Mouse (Mus musculus): ENCODE measurements at regions not wholly inside any gene's neighbourhood (a gene's known extent, or its start where the extent isn't known, plus 50 kb on each side); places are given as distances from the start of the nearest gene placed in this dataset.

DNA sequence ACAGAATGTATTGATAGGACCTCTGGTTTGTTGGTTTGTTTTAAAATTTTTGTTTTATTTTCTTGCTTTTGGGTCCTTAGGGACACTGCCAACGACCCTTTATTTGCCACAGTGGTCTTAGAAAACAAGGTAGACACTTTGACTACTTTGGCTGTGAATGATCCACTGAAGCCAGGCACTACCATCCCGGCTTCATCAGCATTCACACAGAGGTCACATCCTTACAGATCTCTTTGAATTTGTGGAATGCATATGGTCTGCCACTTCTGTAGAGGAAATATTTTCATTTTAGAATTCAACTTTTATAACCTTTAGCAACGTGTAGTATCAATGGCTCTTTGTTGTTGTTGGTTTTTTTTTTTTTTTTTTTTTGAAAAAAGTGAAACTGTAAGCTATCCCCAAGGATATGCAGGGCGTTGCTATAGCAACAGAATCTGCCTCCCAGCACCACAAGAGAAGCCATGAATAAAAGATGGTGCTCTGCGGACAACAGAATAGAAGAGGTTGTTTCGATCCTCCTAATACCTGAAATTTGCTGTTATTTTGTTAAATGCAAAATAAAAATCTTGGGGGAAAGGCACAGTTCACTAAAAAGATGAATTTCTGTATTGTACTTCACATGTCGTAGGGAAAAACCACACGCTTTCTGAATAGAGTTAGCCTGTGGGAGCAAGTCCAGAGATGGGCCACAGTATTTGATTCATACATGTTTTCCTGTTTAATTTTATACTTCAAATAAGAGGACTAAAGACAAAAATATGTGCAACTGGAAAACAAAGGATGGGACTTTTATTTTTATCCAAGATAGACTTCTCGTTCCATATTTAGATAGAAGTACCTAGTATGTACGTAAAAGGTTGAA lies 103.4 kb downstream of the Brms1l start:
- Histone ChIP-seq H3K27ac (no peak overlapping the region), H3K4me3 (no peak overlapping the region)
- DNase-seq: no peak
- intact Hi-C loops (cut with DNase I): no loop called here
- no peak for TF ChIP-seq CTCF (IDR thresholded peaks at IDR 0.05)

DNA sequence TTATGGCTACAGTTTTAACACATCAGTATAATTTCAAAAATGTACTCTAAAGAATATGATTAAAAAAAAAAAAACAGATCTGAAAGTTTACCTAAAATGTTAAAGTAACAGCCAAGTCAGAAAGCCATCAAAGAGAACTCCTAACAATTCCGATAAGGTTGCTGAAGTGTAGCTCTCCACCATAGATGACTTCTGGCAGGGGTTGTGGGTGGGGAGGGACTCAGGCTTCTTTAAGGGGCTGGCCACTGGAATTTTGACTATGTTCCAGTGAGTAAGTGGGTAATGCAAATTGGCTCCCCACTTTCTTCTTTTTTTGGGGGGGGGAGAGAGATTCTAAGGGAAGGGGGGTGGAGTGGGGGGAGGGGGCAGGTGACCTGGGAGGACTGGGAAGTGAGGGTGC lies 98.0 kb downstream of the Brms1l start:
- H3K4me3 ChIP-seq: no peak overlapping the region
- TF ChIP-seq CTCF (IDR thresholded peaks at IDR 0.05): no peak
- no peak overlapping the region for H3K27ac ChIP-seq
- no peak for DNase-seq
- intact Hi-C loops (cut with DNase I): no loop called here

DNA sequence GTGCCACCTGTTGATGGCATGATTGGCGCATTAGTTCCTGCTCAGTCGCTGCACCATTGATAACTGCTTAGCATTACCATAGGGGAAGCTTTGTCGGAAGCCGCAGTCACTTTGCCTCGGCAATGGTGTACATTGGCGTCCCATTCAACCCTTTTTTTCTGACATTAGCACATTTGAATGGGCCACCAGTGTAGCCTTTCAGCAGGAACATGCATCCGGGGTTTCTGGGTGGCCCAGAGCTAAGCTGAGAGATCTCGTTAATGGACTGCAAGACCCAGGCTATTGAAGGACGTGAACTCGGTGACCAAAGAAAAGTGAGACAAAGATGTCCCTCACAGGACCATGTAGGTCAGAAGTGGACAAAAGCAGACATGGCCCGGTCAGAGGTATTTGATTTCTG lies 97.3 kb downstream of the Brms1l start:
- no peak overlapping the region for H3K4me3 ChIP-seq
- no peak for TF ChIP-seq CTCF (IDR thresholded peaks at IDR 0.05)
- H3K27ac ChIP-seq: no peak overlapping the region
- DNase-seq: no peak
- intact Hi-C loops (cut with DNase I): no loop called here

DNA sequence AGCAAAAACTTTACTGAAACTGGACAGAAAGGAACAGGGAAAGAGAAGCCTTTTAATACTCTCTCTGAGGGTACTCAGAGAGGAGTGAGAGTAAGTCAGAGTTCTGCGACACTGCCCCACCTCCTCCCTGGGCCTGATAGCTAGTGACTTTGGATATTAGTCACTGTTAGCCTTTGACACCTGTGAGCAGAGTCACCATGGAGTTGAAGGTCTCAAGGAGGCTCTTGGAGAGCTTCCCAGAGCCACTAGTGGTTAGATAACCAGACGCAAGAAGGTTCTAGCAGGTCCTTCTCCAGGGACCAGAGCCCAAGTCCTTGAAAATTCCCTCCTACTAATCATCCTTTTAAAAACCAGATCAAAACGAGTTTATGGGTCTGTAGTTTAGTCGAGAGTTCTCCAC lies 94.3 kb downstream of the Brms1l start:
- no peak for TF ChIP-seq CTCF (IDR thresholded peaks at IDR 0.05)
- DNase-seq: no peak

DNA sequence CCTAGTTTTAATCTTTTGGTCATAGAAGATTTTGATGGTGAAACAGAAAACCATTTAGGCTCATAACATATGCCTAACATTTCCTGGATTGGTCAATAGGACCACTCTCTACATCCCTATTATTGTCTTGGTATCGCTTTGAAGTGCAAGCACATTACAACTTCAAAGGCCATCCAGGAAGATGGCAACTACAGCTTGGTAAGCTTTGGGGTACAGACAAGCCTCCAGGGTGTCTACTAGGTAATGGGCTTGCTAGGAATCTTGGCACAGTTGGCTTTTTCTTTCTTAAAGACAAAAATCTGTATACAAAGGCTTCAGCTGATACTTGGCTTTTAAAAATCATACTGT lies 90.8 kb downstream of the Brms1l start:
- TF ChIP-seq CTCF (IDR thresholded peaks at IDR 0.05): no peak
- intact Hi-C loops (cut with DNase I): no loop called here
- no peak overlapping the region for H3K4me3 ChIP-seq
- no peak for DNase-seq
- H3K27ac ChIP-seq: no peak overlapping the region

More for the DNA sequence above, 94.3 kb downstream of the Brms1l start:
- Histone ChIP-seq H3K4me3 (no peak overlapping the region), H3K27ac (no peak overlapping the region)
- intact Hi-C loops (cut with DNase I): no loop called here

DNA sequence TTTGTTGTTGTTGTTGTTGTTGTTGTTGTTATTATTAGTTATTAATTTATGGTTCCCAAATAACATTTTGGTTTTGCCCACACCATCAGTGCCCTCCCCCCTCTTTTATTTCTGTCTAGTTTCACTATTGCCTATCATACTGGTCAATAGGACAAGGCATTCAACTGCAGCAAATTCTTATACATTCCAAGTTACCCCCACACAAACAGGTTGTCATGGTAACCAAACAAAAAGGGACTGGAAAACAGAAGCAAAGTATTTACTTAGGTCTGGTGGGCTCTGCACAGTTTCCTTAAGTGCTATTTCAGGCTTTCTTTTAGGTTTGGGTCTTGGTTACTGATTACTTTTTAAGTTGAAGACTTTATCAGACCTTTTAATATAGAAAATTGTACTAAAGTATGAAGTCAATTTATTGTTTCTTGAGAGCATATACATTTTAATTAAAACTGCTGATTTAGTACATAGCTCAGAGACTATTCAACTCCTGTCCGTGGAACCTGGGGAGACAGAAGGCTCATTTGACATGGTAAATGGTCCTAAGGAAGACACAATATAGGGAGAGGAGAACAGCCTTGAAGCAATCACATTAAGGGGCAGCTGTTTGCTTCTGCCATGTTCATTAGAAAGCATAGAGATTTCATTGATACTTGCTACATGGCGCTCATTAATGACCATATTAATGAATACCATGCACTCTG lies 90.3 kb downstream of the Brms1l start:
- Histone ChIP-seq H3K4me3 (no peak overlapping the region), H3K27ac (no peak overlapping the region)
- no peak for DNase-seq
- intact Hi-C loops (cut with DNase I): no loop called here
- no peak for TF ChIP-seq CTCF (IDR thresholded peaks at IDR 0.05)
